Mouse (Mus musculus) forebrain, embryonic 11.5 days (tissue): Measurements from ENCODE around the gene Man2a1. TPM values are rescaled to one million over a fixed set of nuclear protein-coding genes. Genes with fewer than 3 reads are reported as not detected.

ENCODE experiments used
- ATAC-seq: fragments of 200-750 bp; cut with Nextera tagmentation; replicated peaks from 2 replicates; pipeline ENCODE4 v1.8.0; 2017; ENCODE audit warnings: moderate TSS enrichment; ENCODE audit not compliant: low FRiP score
- DNase-seq: peaks from one replicate; pipeline ENCODE4 v3.0.0-alpha.2; 2017; ENCODE audit warnings: low spot score
- H3K27ac ChIP-seq: fragments of 300-500 bp; sonication (generic); 2 replicates; pipeline ENCODE4 v1.5.1; 2014; ENCODE audit warnings: low read depth, low read length
- H3K27me3 ChIP-seq: fragments of 300-500 bp; sonication (generic); 2 replicates; pipeline ENCODE4 v1.6.1; 2014; ENCODE audit warnings: mild to moderate bottlenecking, low read length, mixed read lengths; ENCODE audit not compliant: control insufficient read depth, insufficient read depth
- H3K36me3 ChIP-seq: fragments of 300-500 bp; sonication (generic); 2 replicates; pipeline ENCODE4 v1.6.1; 2014; ENCODE audit warnings: mild to moderate bottlenecking, low read length, moderate library complexity, mixed read lengths; ENCODE audit not compliant: control insufficient read depth, insufficient read depth
- H3K4me1 ChIP-seq: fragments of 300-500 bp; sonication (generic); replicated peaks from 2 replicates; pipeline ENCODE4 v1.6.1; 2014; ENCODE audit warnings: low read length, mixed read lengths; ENCODE audit not compliant: control insufficient read depth, insufficient read depth
- H3K4me2 ChIP-seq: fragments of 300-500 bp; sonication (generic); 2 replicates; pipeline ENCODE4 v1.6.1; 2014; ENCODE audit warnings: low read depth, mild to moderate bottlenecking, low read length, moderate library complexity, mixed read lengths; ENCODE audit not compliant: severe bottlenecking
- H3K4me3 ChIP-seq: fragments of 300-500 bp; sonication (generic); 2 replicates; pipeline ENCODE4 v1.5.1; 2014; ENCODE audit warnings: low read depth, low read length
- H3K9ac ChIP-seq: fragments of 300-500 bp; sonication (generic); 2 replicates; pipeline ENCODE4 v1.6.1; 2014; ENCODE audit warnings: low read length
- H3K9me3 ChIP-seq: fragments of 300-500 bp; sonication (generic); 2 replicates; pipeline ENCODE4 v1.6.1; 2016; ENCODE audit warnings: low read length, mixed read lengths; ENCODE audit not compliant: control insufficient read depth
- WGBS: fragments of 180-500 bp; shearing (Covaris S2); extraction: QIAGEN DNeasy Blood & Tissue Kit; methylation state at CpG from one replicate; pipeline ENCODE4 v1.1.7; 2014; 5-methylcytosine and 5-hydroxymethylcytosine counted together
- polyA plus RNA-seq: library from polyadenylated mRNA; unstranded; fragments of >200 nt; fragmentation: Nextera tagmentation; extraction: Ambion mirVana; gene quantifications from 2 replicates; pipeline ENCODE4 v1.2.1, GENCODE M21; 2014

Gene Man2a1
- polyA plus RNA-seq, 1 experiment from 2014 or later = 5.1 TPM

- DNase-seq (no peak), ATAC-seq (no peak)
- no peaks in the 10 kb centered on the region for H3K36me3 ChIP-seq
- no peak overlapping the region for H3K4me2 ChIP-seq
- 75% methylated on average over 6 of the region's 6 CpGs for WGBS
- H3K27ac ChIP-seq = no peak overlapping the region
- no peaks in the 10 kb centered on the region for H3K27me3 ChIP-seq
- no peaks in the 10 kb centered on the region for H3K9me3 ChIP-seq
- no peaks in the 10 kb centered on the region for H3K4me1 ChIP-seq
- no peak overlapping the region for H3K4me3 ChIP-seq
- no peak overlapping the region for H3K9ac ChIP-seq
These were observed 25.3 kb upstream of the Man2a1 start for GRCm38 (mm10) chr17:64575240-64575639.

GRCm38 (mm10) chr17:64577485-64577884 is 23.1 kb upstream of the Man2a1 start:
- H3K27ac ChIP-seq = no peak overlapping the region
- H3K4me2 ChIP-seq = no peak overlapping the region
- H3K4me1 ChIP-seq = no peaks in the 10 kb centered on the region
- H3K27me3 ChIP-seq = no peaks in the 10 kb centered on the region
- H3K9me3 ChIP-seq = no peaks in the 10 kb centered on the region
- DNase-seq = no peak
- H3K36me3 ChIP-seq = no peaks in the 10 kb centered on the region
- no peak overlapping the region for H3K9ac ChIP-seq
- no peak for ATAC-seq
- no peak overlapping the region for H3K4me3 ChIP-seq
- 53% methylated on average over 5 of the region's 5 CpGs for WGBS

GRCm38 (mm10) chr17:64578346-64578745 is 22.2 kb upstream of the Man2a1 start:
- H3K4me3 ChIP-seq = no peak overlapping the region
- WGBS = 45% methylated on average over 4 of the region's 4 CpGs
- H3K9ac ChIP-seq = no peak overlapping the region
- no peaks in the 10 kb centered on the region for H3K4me1 ChIP-seq
- no peak overlapping the region for H3K27ac ChIP-seq
- DNase-seq = no peak
- ATAC-seq = no peak
- H3K36me3 ChIP-seq = no peaks in the 10 kb centered on the region
- H3K27me3 ChIP-seq = no peaks in the 10 kb centered on the region
- H3K9me3 ChIP-seq = no peaks in the 10 kb centered on the region
- no peak overlapping the region for H3K4me2 ChIP-seq

GRCm38 (mm10) chr17:64579696-64580095 is 20.8 kb upstream of the Man2a1 start:
- no peaks in the 10 kb centered on the region for H3K9me3 ChIP-seq
- DNase-seq = no peak
- no peak overlapping the region for H3K4me2 ChIP-seq
- H3K4me1 ChIP-seq = no peaks in the 10 kb centered on the region
- WGBS = 86% methylated on average over 8 of the region's 8 CpGs
- H3K9ac ChIP-seq = no peak overlapping the region
- no peaks in the 10 kb centered on the region for H3K36me3 ChIP-seq
- no peak for ATAC-seq
- no peaks in the 10 kb centered on the region for H3K27me3 ChIP-seq
- no peak overlapping the region for H3K27ac ChIP-seq
- no peak overlapping the region for H3K4me3 ChIP-seq

- DNase-seq (no peak), ATAC-seq (no peak)
- WGBS = 94% methylated on average over 6 of the region's 6 CpGs
- no peak overlapping the region for H3K4me2 ChIP-seq
- H3K4me1 ChIP-seq = no peaks in the 10 kb centered on the region
- no peak overlapping the region for H3K4me3 ChIP-seq
- no peak overlapping the region for H3K27ac ChIP-seq
- no peak overlapping the region for H3K9ac ChIP-seq
- no peaks in the 10 kb centered on the region for H3K27me3 ChIP-seq
- no peaks in the 10 kb centered on the region for H3K9me3 ChIP-seq
- no peaks in the 10 kb centered on the region for H3K36me3 ChIP-seq
These were observed 19.4 kb upstream of the Man2a1 start for GRCm38 (mm10) chr17:64581133-64581532.

GRCm38 (mm10) chr17:64581962-64582361 is 18.6 kb upstream of the Man2a1 start:
- WGBS = 95% methylated on average over 3 of the region's 3 CpGs
- Histone ChIP-seq H3K27me3 (no peaks in the 10 kb centered on the region), H3K4me2 (no peak overlapping the region), H3K36me3 (no peaks in the 10 kb centered on the region), H3K4me1 (no peaks in the 10 kb centered on the region), H3K9ac (no peak overlapping the region), H3K4me3 (no peak overlapping the region), H3K9me3 (no peaks in the 10 kb centered on the region), H3K27ac (no peak overlapping the region)
- ATAC-seq (no peak), DNase-seq (no peak)

- ATAC-seq (no peak), DNase-seq (no peak)
- no peaks in the 10 kb centered on the region for H3K36me3 ChIP-seq
- no peaks in the 10 kb centered on the region for H3K27me3 ChIP-seq
- H3K9me3 ChIP-seq = no peaks in the 10 kb centered on the region
- H3K4me1 ChIP-seq = no peaks in the 10 kb centered on the region
- no peak overlapping the region for H3K9ac ChIP-seq
- H3K4me3 ChIP-seq = no peak overlapping the region
- H3K4me2 ChIP-seq = no peak overlapping the region
- no peak overlapping the region for H3K27ac ChIP-seq
- WGBS = 68% methylated on average over 4 of the region's 4 CpGs
These were observed 10.1 kb upstream of the Man2a1 start for GRCm38 (mm10) chr17:64590483-64590882.

GRCm38 (mm10) chr17:64591366-64591765 is 9.2 kb upstream of the Man2a1 start:
- Histone ChIP-seq H3K4me1 (no peaks in the 10 kb centered on the region), H3K27ac (no peak overlapping the region), H3K9ac (no peak overlapping the region), H3K9me3 (no peaks in the 10 kb centered on the region), H3K36me3 (no peaks in the 10 kb centered on the region), H3K4me3 (no peak overlapping the region), H3K27me3 (no peaks in the 10 kb centered on the region), H3K4me2 (no peak overlapping the region)
- no peak for DNase-seq
- ATAC-seq = no peak
- 91% methylated on average over 10 of the region's 10 CpGs for WGBS

- no peaks in the 10 kb centered on the region for H3K4me1 ChIP-seq
- 80% methylated on average over 2 of the region's 2 CpGs for WGBS
- H3K9me3 ChIP-seq = no peaks in the 10 kb centered on the region
- H3K9ac ChIP-seq = no peak overlapping the region
- no peak overlapping the region for H3K4me2 ChIP-seq
- ATAC-seq (no peak), DNase-seq (no peak)
- no peak overlapping the region for H3K4me3 ChIP-seq
- no peaks in the 10 kb centered on the region for H3K36me3 ChIP-seq
- H3K27ac ChIP-seq = no peak overlapping the region
- H3K27me3 ChIP-seq = no peaks in the 10 kb centered on the region
These were observed 8.2 kb upstream of the Man2a1 start for GRCm38 (mm10) chr17:64592355-64592754.
